Mouse (Mus musculus): ENCODE measurements at regions not wholly inside any gene's neighbourhood (a gene's known extent, or its start where the extent isn't known, plus 50 kb on each side); places are given as distances from the start of the nearest gene placed in this dataset.

DNA sequence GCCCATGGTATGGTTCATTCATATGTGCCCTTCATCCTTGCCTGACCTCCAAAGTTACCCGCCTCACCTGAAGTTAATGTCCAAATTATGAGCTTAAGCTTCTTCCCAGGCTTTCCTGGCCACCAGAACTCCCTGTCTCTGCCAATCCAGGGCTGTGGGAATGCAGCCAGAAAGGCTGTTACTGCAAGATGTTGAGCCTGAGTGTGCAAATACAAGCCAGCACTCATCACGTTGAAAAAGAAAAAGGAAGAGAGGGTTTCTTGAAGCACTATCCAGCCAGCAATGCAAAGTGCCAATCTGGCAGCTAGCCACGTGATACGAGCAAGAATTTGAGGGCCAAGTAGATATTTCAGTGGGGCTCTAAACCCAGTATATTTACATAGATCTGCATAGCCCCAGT is 213.7 kb downstream of the Hs3st3b1 start:
- TF ChIP-seq CTCF (IDR thresholded peaks at IDR 0.05; ENCODE audit: extremely low read depth, insufficient read length, insufficient replicate concordance, low read depth, low read length), result no peak
- TF ChIP-seq POLR2A (IDR thresholded peaks at IDR 0.05; ENCODE audit: low read depth, low read length), result no peak
- H3K4me1 ChIP-seq (ENCODE audit: control insufficient read depth, insufficient read depth, insufficient read length, low read length), result no peaks in the 10 kb centered on the region
- H3K27ac ChIP-seq (ENCODE audit: insufficient read depth, low read depth, low read length), result no peak overlapping the region
- H3K27me3 ChIP-seq (ENCODE audit: control insufficient read depth, insufficient read depth, low read length), result no peaks in the 10 kb centered on the region
- no peaks in the 10 kb centered on the region for H3K36me3 ChIP-seq (ENCODE audit: control insufficient read depth, insufficient read depth, low read length)
- WGBS, result 65% methylated on average over 4 of the region's 4 CpGs
- no peak overlapping the region for H3K4me3 ChIP-seq (ENCODE audit: low read depth, low read length)

DNA sequence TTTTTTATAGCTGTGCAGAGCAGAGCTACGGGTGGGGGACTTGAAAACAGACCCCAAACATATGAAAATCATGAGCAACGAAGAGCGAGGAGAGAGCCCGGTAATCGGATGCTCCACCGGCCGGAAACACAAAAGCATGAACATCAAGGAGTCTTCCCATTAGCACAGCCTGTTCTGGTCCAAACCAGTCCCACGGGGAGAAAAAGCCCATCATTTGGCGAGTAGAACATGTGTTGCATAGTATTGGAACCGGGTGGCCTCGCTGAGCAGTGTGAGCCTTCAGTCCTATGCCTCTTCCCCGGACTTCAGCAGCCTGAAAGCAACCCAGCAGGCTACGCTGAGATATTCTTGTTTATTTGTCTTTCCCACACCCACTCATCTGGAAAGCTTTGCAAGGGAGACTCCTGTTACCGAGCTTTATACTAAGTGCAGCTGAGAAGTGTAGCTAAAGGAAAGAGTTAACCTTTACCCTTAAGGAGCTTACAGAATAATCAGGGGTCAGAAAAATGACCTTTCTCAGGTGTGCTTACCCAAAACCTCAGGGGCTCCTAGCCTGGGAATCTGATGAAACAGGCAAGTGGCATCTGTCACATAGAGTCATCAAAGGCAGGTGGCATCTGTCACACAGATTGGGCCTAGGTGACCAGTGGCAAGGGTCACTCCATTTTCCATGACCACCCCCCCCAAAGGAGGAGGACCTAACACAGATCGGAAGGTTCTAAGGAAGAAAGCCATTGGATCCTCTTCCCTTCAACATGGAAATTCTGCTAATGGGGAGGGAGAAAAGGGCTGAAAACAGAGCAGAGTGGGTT is 209.8 kb downstream of the Hs3st3b1 start:
- no peaks in the 10 kb centered on the region for H3K36me3 ChIP-seq (ENCODE audit: control insufficient read depth, insufficient read depth, low read length)
- 60% methylated on average over 15 of the region's 15 CpGs for WGBS
- no peaks in the 10 kb centered on the region for H3K4me1 ChIP-seq (ENCODE audit: control insufficient read depth, insufficient read depth, insufficient read length, low read length)
- no peak for TF ChIP-seq POLR2A (IDR thresholded peaks at IDR 0.05; ENCODE audit: low read depth, low read length)
- H3K27ac ChIP-seq (ENCODE audit: insufficient read depth, low read depth, low read length), result no peak overlapping the region
- H3K27me3 ChIP-seq (ENCODE audit: control insufficient read depth, insufficient read depth, low read length), result no peaks in the 10 kb centered on the region
- H3K4me3 ChIP-seq (ENCODE audit: low read depth, low read length), result no peak overlapping the region

DNA sequence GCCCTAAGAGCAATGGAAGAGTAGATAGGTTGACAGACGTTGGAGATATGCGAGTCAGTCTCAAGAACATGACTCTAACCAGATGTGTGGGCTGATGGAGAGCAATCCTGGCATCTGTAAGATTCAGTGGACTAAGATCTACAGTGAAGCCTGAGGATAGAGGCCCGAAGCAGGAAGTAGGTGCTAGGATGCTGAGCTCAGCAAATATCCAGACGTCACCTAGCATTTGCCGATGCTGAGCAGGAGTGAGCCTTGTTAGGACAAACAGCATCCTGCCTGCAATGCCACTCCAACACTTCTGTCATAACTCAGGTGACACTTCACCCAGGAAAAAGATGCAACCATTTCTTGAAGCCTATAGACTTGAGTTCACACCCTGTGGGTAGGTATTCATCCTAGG is 199.8 kb downstream of the Hs3st3b1 start:
- Histone ChIP-seq H3K4me1 (ENCODE audit: control insufficient read depth, insufficient read depth, insufficient read length, low read length) (no peaks in the 10 kb centered on the region), H3K27ac (ENCODE audit: insufficient read depth, low read depth, low read length) (no peak overlapping the region), H3K4me3 (ENCODE audit: low read depth, low read length) (no peak overlapping the region), H3K36me3 (ENCODE audit: control insufficient read depth, insufficient read depth, low read length) (no peaks in the 10 kb centered on the region), H3K27me3 (ENCODE audit: control insufficient read depth, insufficient read depth, low read length) (no peaks in the 10 kb centered on the region)
- TF ChIP-seq POLR2A (IDR thresholded peaks at IDR 0.05; ENCODE audit: low read depth, low read length) (no peak), CTCF (IDR thresholded peaks at IDR 0.05; ENCODE audit: extremely low read depth, insufficient read length, insufficient replicate concordance, low read depth, low read length) (no peak)
- 91% methylated on average over 5 of the region's 5 CpGs for WGBS

DNA sequence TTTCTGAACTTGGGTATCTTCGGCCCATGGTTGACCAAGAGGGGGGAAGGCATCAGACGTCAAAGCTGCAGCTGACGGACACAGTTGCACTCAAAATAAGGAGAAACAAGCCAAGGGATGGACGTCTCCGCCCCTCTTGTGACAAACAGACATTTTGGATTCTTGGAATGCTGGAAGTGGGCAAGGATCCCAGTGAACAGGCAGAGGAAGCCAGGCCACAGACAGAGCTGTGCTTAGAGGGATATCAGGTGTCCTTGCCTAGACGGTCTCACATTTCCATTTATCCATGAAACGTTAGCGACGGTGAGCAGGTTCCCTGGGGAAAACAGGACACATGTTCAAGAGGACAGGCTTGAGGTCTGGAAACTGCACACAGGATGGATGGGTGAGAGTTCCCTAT is 191.2 kb downstream of the Hs3st3b1 start:
- Histone ChIP-seq H3K27me3 (ENCODE audit: control insufficient read depth, insufficient read depth, low read length) (no peaks in the 10 kb centered on the region), H3K27ac (ENCODE audit: insufficient read depth, low read depth, low read length) (no peak overlapping the region), H3K4me1 (ENCODE audit: control insufficient read depth, insufficient read depth, insufficient read length, low read length) (no peaks in the 10 kb centered on the region), H3K4me3 (ENCODE audit: low read depth, low read length) (no peak overlapping the region), H3K36me3 (ENCODE audit: control insufficient read depth, insufficient read depth, low read length) (no peaks in the 10 kb centered on the region)
- WGBS, result 78% methylated on average over 9 of the region's 9 CpGs
- TF ChIP-seq POLR2A (IDR thresholded peaks at IDR 0.05; ENCODE audit: low read depth, low read length) (no peak), CTCF (IDR thresholded peaks at IDR 0.05; ENCODE audit: extremely low read depth, insufficient read length, insufficient replicate concordance, low read depth, low read length) (no peak)

DNA sequence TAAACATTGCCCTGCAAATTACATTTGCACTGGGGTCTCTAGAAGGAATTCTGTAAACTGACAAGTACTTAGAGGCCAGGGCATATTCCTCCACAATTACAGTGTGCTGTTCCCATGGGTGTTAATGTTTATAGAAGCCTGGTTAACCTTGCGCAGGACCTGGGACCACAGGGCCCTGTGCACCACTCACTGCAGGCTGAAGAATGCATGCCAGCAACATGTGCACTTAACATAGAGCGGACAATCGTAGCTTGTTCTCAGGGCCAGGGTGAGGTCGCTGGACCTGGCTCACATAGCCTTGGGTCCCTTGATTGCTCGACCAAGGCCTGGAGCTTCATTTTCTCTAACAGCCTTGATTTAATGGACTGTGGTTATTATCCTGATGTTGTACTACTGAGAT is 168.8 kb downstream of the Hs3st3b1 start:
- H3K27ac ChIP-seq (ENCODE audit: insufficient read depth, low read depth, low read length), result no peak overlapping the region
- no peak overlapping the region for H3K4me3 ChIP-seq (ENCODE audit: low read depth, low read length)
- H3K27me3 ChIP-seq (ENCODE audit: control insufficient read depth, insufficient read depth, low read length), result no peaks in the 10 kb centered on the region
- WGBS, result 82% methylated on average over 5 of the region's 5 CpGs
- TF ChIP-seq CTCF (IDR thresholded peaks at IDR 0.05; ENCODE audit: extremely low read depth, insufficient read length, insufficient replicate concordance, low read depth, low read length) (no peak), POLR2A (IDR thresholded peaks at IDR 0.05; ENCODE audit: low read depth, low read length) (no peak)
- no peaks in the 10 kb centered on the region for H3K4me1 ChIP-seq (ENCODE audit: control insufficient read depth, insufficient read depth, insufficient read length, low read length)
- H3K36me3 ChIP-seq (ENCODE audit: control insufficient read depth, insufficient read depth, low read length), result no peaks in the 10 kb centered on the region

DNA sequence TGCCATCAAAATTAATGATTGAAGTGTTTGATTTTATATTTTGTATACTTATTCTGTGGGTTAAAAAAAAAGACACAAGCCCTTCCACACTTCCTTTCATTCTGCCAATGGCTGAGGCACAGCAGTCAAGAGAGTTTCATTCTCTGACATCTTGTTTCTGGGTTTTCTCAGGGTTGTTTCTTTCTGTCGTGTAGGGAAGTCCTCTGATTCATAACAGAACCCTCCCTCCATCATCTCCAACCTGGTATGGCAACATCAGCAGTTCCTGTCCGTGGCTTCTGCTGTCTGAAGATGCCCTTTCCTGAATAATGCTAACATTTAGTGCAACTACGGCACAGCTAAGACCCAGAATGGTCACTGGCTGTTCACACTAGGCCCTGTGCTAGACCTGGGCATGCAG is 167.3 kb downstream of the Hs3st3b1 start:
- no peak overlapping the region for H3K4me3 ChIP-seq (ENCODE audit: low read depth, low read length)
- no peaks in the 10 kb centered on the region for H3K4me1 ChIP-seq (ENCODE audit: control insufficient read depth, insufficient read depth, insufficient read length, low read length)
- H3K36me3 ChIP-seq (ENCODE audit: control insufficient read depth, insufficient read depth, low read length), result no peaks in the 10 kb centered on the region
- H3K27me3 ChIP-seq (ENCODE audit: control insufficient read depth, insufficient read depth, low read length), result no peaks in the 10 kb centered on the region
- no peak overlapping the region for H3K27ac ChIP-seq (ENCODE audit: insufficient read depth, low read depth, low read length)
- WGBS, result 59% methylated on average over 3 of the region's 3 CpGs
- TF ChIP-seq CTCF (IDR thresholded peaks at IDR 0.05; ENCODE audit: extremely low read depth, insufficient read length, insufficient replicate concordance, low read depth, low read length), result no peak
- no peak for TF ChIP-seq POLR2A (IDR thresholded peaks at IDR 0.05; ENCODE audit: low read depth, low read length)

DNA sequence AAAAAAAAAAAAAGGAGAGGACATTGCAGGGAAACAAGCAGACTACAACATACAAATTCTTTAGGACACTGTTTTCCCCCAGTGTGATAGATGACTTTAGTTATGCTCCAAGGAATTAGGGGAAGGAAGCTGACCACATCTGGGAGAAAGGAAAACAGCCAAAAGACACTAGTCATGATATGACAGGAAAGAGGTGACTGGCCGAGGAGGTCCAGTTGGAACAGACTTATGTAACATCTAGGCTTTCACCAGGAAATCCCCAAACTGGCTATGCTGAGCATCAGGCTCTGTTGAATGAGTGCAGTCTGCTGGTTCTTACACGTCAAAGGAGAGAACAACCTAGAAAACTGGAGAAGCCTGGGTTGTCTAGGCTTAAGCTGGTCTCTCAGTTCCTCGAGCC is 163.8 kb downstream of the Hs3st3b1 start:
- H3K27ac ChIP-seq (ENCODE audit: insufficient read depth, low read depth, low read length), result no peak overlapping the region
- 73% methylated on average over 3 of the region's 3 CpGs for WGBS

More for the DNA sequence above, 163.8 kb downstream of the Hs3st3b1 start:
- no peaks in the 10 kb centered on the region for H3K36me3 ChIP-seq (ENCODE audit: control insufficient read depth, insufficient read depth, low read length)
- H3K27me3 ChIP-seq (ENCODE audit: control insufficient read depth, insufficient read depth, low read length), result no peaks in the 10 kb centered on the region
- no peaks in the 10 kb centered on the region for H3K4me1 ChIP-seq (ENCODE audit: control insufficient read depth, insufficient read depth, insufficient read length, low read length)
- TF ChIP-seq POLR2A (IDR thresholded peaks at IDR 0.05; ENCODE audit: low read depth, low read length) (no peak), CTCF (IDR thresholded peaks at IDR 0.05; ENCODE audit: extremely low read depth, insufficient read length, insufficient replicate concordance, low read depth, low read length) (no peak)
- H3K4me3 ChIP-seq (ENCODE audit: low read depth, low read length), result no peak overlapping the region

Data from small intestine, adult 2 months (tissue).